ENCODE assay signal across 21 mouse cellular contexts in the genomic region with DNA sequence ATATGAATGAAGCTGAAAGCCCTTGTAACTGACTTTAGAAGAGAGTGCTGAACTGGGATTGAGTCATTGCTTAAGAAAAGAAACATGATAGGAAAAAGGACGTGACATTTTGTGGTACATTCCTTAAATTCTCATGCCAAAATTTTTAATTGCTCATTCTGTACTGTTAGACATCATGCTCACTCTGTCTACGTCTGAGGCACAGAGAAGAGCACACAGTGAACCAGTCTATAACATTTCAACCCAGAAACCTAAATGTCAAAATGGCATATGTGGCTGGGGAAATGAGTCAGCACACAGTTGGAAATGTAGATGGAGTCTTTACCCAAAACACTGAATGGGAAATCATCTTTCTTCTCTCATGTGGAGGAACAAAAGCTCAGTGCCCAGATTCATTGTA.
"Had no signal": no experiment of that assay in that cellular context is flagged by ENCODE, and none has a peak within 500 bp of the region (broad histone marks: within the 10 kb centered on the region; RNA-seq: fewer than 3 reads in every experiment).

No protein-coding gene starts in this region.

- H3K27ac ChIP-seq: layer of hippocampus, adult 2 months; left cerebral cortex, adult 2 months; limb, embryonic 12.5 days; limb, embryonic 15.5 days; liver, embryonic 14.5 days; macrophage; midbrain, embryonic 13.5 days; stomach, postnatal 0 days had no signal

- H3K4me2 ChIP-seq: limb, embryonic 12.5 days; limb, embryonic 15.5 days; liver, embryonic 11.5 days; lung, embryonic 14.5 days; midbrain, embryonic 13.5 days had no signal

- H3K36me3 ChIP-seq: limb, embryonic 12.5 days; limb, embryonic 15.5 days; midbrain, embryonic 13.5 days had no signal

- H3K9ac ChIP-seq: limb, embryonic 12.5 days; limb, embryonic 15.5 days; liver, embryonic 14.5 days; liver, postnatal 0 days; lung, embryonic 14.5 days; midbrain, embryonic 13.5 days had no signal

- H3K27me3 ChIP-seq: limb, embryonic 12.5 days; limb, embryonic 15.5 days; midbrain, embryonic 13.5 days had no signal

- H3K4me1 ChIP-seq: limb, embryonic 12.5 days; limb, embryonic 15.5 days; midbrain, embryonic 13.5 days had no signal

- DNase-seq: kidney, adult 9 months; kidney, postnatal 14 days; kidney, postnatal 4 days; layer of hippocampus, postnatal 36 days; left cerebral cortex, postnatal 4 days; liver, postnatal 0 days; lung, embryonic 14.5 days; thymus, adult 2 months; thymus, postnatal 14 days; thymus, postnatal 4 days had no signal

- H3K9me3 ChIP-seq: limb, embryonic 12.5 days; limb, embryonic 15.5 days; midbrain, embryonic 13.5 days had no signal

- ATAC-seq: liver, postnatal 0 days; lung, postnatal 0 days; midbrain, embryonic 13.5 days; midbrain, embryonic 16.5 days had no signal

- H3K4me3 ChIP-seq: layer of hippocampus, adult 2 months; left cerebral cortex, adult 2 months; limb, embryonic 12.5 days; limb, embryonic 15.5 days; midbrain, embryonic 13.5 days had no signal
